Mouse (Mus musculus) hindbrain, embryonic 15.5 days (tissue): ENCODE results near the gene Itm2b. TPM values are rescaled to one million over a fixed set of nuclear protein-coding genes. Genes with fewer than 3 reads are reported as not detected.

ENCODE experiments used
- polyA plus RNA-seq: library from polyadenylated mRNA; unstranded; fragments of >200 nt; fragmentation: Nextera tagmentation; extraction: Ambion mirVana; gene quantifications from 2 replicates; pipeline ENCODE4 v1.2.1, GENCODE M21; 2015

The Itm2b gene
- polyA plus RNA-seq, 1 experiment from 2014 or later, result 713 TPM

Other genes with a start within 250 kb of the Itm2b start
- 4.3 and 5.2 TPM in 2 replicates for gene Lpar6, start 147.4 kb downstream of the Itm2b start, polyA plus RNA-seq
- 25.7 and 27.5 TPM in 2 replicates for gene Rb1, start 59.5 kb downstream of the Itm2b start, polyA plus RNA-seq
- gene Med4, start 124.7 kb upstream of the Itm2b start, polyA plus RNA-seq, result 78.7 and 79.0 TPM in 2 replicates
- gene Sucla2, start 140.0 kb upstream of the Itm2b start, polyA plus RNA-seq, result 122 and 124 TPM in 2 replicates
- 8.5 and 8.8 TPM in 2 replicates for gene Nudt15, start 163.0 kb upstream of the Itm2b start, polyA plus RNA-seq